Mouse (Mus musculus): ENCODE measurements around the gene Tmem54.

DNA sequence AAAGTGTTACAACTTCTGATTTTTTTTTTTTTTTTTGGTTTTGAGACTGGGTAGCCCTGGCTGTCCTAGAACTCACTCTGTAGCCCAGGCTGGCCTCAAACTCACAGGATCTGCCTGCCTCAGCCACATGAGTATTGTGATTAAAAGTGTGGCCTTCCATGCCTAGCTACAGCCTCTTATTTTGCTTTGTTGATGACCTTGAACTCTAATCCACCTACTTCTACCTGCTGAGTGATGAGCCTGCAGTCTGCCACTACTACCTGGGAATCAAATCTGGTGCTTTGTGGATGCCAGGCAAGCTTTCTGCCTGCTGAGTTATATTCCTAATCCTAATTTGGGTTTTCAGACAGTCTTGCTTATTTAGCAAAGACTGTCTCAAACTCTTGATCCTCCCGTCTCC lies 43.9 kb upstream of the Tmem54 start:
- TF ChIP-seq CTCF (IDR thresholded peaks at IDR 0.05; ENCODE audit: low read depth, low read length): no peak
- TF ChIP-seq POLR2A (IDR thresholded peaks at IDR 0.05; ENCODE audit: borderline replicate concordance, low read depth, low read length): no peak
